Mouse (Mus musculus) thymus, adult 2 months (tissue): ENCODE measurements around the gene Sp9.

ENCODE experiments used
- CTCF ChIP-seq: fragments of 200-500 bp; IDR thresholded peaks from 2 replicates; pipeline ENCODE4 v1.5.1; 2012; ENCODE audit warnings: mild to moderate bottlenecking, control low read depth, low read length, moderate library complexity, borderline replicate concordance; ENCODE audit not compliant: control insufficient read depth, poor library complexity, insufficient read depth; ENCODE audit errors: extremely low read depth
- POLR2A ChIP-seq: fragments of 200-500 bp; IDR thresholded peaks from 2 replicates; pipeline ENCODE4 v1.6.1; 2012; ENCODE audit warnings: mild to moderate bottlenecking, low read length, control low read depth, moderate library complexity; ENCODE audit not compliant: control insufficient read depth, poor library complexity, insufficient read depth; ENCODE audit errors: extremely low read depth

GRCm38 (mm10) chr2:73267231-73267630 is 4.5 kb upstream of the Sp9 start:
- TF ChIP-seq POLR2A, result no peak
- no peak for TF ChIP-seq CTCF
